Mouse (Mus musculus): ENCODE data around the gene Lix1l. TPM values are rescaled to one million over a fixed set of nuclear protein-coding genes. Genes with fewer than 3 reads are reported as not detected.

Gene Lix1l
- polyA plus RNA-seq (2015; fragmentation: Nextera tagmentation; extraction: Ambion mirVana): 6.3 and 7.1 TPM in 2 replicates

GRCm38 (mm10) chr3:96600639-96601250, at the start of gene Lix1l:
TSS of gene Lix1l (plus strand) at chr3:96601149.

GRCm38 (mm10) chr3:96557694-96558093, 43.3 kb upstream of the Lix1l start, which contains the start of gene Txnip:
TSS of gene Txnip (plus strand) at chr3:96557957.

GRCm38 (mm10) chr3:96576690-96577541, 24.0 kb upstream of the Lix1l start, which contains the start of gene Gm16253:
TSS of gene Gm16253 (plus strand) at chr3:96576984.

GRCm38 (mm10) chr3:96593790-96594560, 7.0 kb upstream of the Lix1l start, which contains the start of gene Polr3gl:
TSS of gene Polr3gl (minus strand) at chr3:96594181.

GRCm38 (mm10) chr3:96596228-96596707, 4.7 kb upstream of the Lix1l start, which contains the start of gene Ankrd34a:
TSS of gene Ankrd34a (plus strand) at chr3:96596636.

GRCm38 (mm10) chr3:96629729-96630600, 29.0 kb downstream of the Lix1l start, which contains the start of gene Rbm8a:
TSS of gene Rbm8a (plus strand) at chr3:96629933.

GRCm38 (mm10) chr3:96634928-96635879, 34.3 kb downstream of the Lix1l start, which contains the start of the genes Pex11b and Gm42957:
TSS of gene Pex11b (plus strand) at chr3:96635376.
TSS of gene Gm42957 (plus strand) at chr3:96635474.

GRCm38 (mm10) chr3:96645018-96645649, 44.2 kb downstream of the Lix1l start, which contains the start of gene Itga10:
TSS of gene Itga10 (plus strand) at chr3:96645584.

GRCm38 (mm10) chr3:96669727-96670468, 68.9 kb downstream of the Lix1l start, which contains the start of gene Ankrd35:
TSS of gene Ankrd35 (plus strand) at chr3:96670131.

Other genes with a start within 250 kb of the Lix1l start
- not detected in 2 replicates for gene BC107364, start 148.8 kb upstream of the Lix1l start, polyA plus RNA-seq (2015; fragmentation: Nextera tagmentation; extraction: Ambion mirVana)
- 0.88 and 1.3 TPM in 2 replicates for gene Hfe2, start 76.0 kb upstream of the Lix1l start, polyA plus RNA-seq (2015; fragmentation: Nextera tagmentation; extraction: Ambion mirVana)
- gene Txnip, start 43.2 kb upstream of the Lix1l start, polyA plus RNA-seq (2015; fragmentation: Nextera tagmentation; extraction: Ambion mirVana): 428 and 484 TPM in 2 replicates
- gene Gm16253, start 24.2 kb upstream of the Lix1l start, polyA plus RNA-seq (2015; fragmentation: Nextera tagmentation; extraction: Ambion mirVana): 0.54 and 0.76 TPM in 2 replicates
- gene Polr3gl, start 7.0 kb upstream of the Lix1l start, polyA plus RNA-seq (2015; fragmentation: Nextera tagmentation; extraction: Ambion mirVana): 34.6 and 48.1 TPM in 2 replicates
- 1.1 and 1.6 TPM in 2 replicates for gene Ankrd34a, start 4.5 kb upstream of the Lix1l start, polyA plus RNA-seq (2015; fragmentation: Nextera tagmentation; extraction: Ambion mirVana)
- gene Rbm8a, start 28.8 kb downstream of the Lix1l start, polyA plus RNA-seq (2015; fragmentation: Nextera tagmentation; extraction: Ambion mirVana): 66.6 and 83.3 TPM in 2 replicates
- 55.1 and 71.8 TPM in 2 replicates for gene Pex11b, start 34.2 kb downstream of the Lix1l start, polyA plus RNA-seq (2015; fragmentation: Nextera tagmentation; extraction: Ambion mirVana)
- 0.06 TPM in 1 of 2 replicates, not detected in the other for gene Gm42957, start 34.3 kb downstream of the Lix1l start, polyA plus RNA-seq (2015; fragmentation: Nextera tagmentation; extraction: Ambion mirVana)
- gene Itga10, start 44.4 kb downstream of the Lix1l start, polyA plus RNA-seq (2015; fragmentation: Nextera tagmentation; extraction: Ambion mirVana): 0.84 and 1.3 TPM in 2 replicates
- gene Ankrd35, start 69.0 kb downstream of the Lix1l start, polyA plus RNA-seq (2015; fragmentation: Nextera tagmentation; extraction: Ambion mirVana): 1.5 and 2.2 TPM in 2 replicates
- gene Pias3, start 95.2 kb downstream of the Lix1l start, polyA plus RNA-seq (2015; fragmentation: Nextera tagmentation; extraction: Ambion mirVana): 24.3 and 35.9 TPM in 2 replicates
- gene Nudt17, start 107.4 kb downstream of the Lix1l start, polyA plus RNA-seq (2015; fragmentation: Nextera tagmentation; extraction: Ambion mirVana): 5.5 and 10.6 TPM in 2 replicates
- gene Polr3c, start 126.5 kb downstream of the Lix1l start, polyA plus RNA-seq (2015; fragmentation: Nextera tagmentation; extraction: Ambion mirVana): 21.9 and 26.0 TPM in 2 replicates
- 36.9 and 51.1 TPM in 2 replicates for gene Rnf115, start 126.5 kb downstream of the Lix1l start, polyA plus RNA-seq (2015; fragmentation: Nextera tagmentation; extraction: Ambion mirVana)
- 1.8 and 2.4 TPM in 2 replicates for gene Pdzk1, start 228.1 kb downstream of the Lix1l start, polyA plus RNA-seq (2015; fragmentation: Nextera tagmentation; extraction: Ambion mirVana)
- gene Cd160, start 228.2 kb downstream of the Lix1l start, polyA plus RNA-seq (2015; fragmentation: Nextera tagmentation; extraction: Ambion mirVana): 0.06 and 0.15 TPM in 2 replicates